Mouse (Mus musculus): ENCODE measurements around the gene Btc.
A peak's percentile ranks its signal among the peaks of the same experiment; 100 is the strongest.

Btc gene

DNA sequence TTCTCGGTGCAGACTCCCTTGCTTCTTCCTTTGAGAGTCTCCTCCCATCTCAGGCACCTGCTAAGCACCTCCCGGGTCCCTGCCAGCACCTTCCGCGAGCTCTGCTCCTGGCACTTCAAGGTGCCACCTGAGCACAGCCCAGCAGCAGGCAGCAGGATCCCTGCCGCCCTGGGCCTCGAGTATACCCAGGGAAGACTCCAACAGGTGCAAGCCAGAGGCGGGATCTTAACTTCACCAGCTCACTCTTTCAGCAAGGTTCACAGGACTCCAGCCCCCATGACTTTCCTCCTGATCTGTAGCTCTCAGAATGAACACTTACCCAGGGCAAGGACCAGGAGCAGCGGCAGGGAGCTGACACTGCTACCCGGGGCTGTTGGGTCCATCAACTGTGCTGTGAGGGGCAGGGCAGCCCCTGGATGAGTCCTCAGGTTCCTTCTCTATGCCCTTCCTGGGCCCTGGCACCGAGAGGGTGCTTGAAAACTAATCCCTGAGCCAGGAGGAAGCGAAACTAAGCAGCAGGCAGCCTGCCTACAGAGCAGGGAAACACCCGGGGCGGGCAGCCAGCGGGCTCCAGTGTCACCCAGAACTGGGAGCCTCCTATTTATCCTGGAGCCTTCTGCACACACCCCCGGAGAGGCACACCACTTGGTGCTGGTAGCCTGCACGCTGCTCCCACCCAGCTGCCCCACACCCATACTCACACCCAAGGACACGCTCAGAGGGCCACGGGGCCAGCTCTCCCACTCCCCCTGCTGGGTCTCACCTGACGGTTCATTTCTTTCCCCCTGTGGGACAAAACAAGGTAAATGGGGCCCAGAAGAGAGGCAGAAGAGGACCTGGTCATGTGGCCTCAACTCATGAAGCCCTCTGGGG lies at the start of gene Btc:
Btc (minus strand) TSS at position 656 of the 873 bp plus-strand sequence.
- peak; percentile 56 for DNase-seq (ENCODE audit: low spot score)

DNA sequence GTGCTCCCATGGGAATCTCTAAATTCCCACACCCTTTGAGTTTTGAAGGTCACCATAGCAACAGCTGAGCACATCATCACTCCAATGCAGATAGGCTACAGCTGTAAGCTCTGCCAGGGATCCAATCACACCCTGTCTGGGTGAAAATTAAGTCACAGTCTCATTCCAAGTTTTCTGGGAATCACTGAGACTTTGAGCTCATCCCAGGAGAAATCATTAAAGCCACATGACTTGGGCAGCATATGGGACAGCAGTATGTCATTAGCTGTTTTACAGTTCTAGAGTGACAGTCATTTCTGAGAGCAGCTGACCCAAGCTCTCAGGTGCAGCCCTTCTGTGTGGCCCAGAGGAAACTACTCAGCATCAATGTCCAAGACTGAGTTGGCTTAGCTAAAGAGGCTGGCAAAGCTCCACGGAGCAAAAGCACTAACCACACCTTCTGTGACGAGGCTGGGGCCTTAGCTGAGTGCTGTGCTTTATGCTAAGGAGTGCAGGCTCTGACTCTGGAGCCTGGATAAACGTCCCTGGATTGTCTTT lies 42.3 kb upstream of the Btc start:
- DNase-seq (ENCODE audit: low spot score): no peak

DNA sequence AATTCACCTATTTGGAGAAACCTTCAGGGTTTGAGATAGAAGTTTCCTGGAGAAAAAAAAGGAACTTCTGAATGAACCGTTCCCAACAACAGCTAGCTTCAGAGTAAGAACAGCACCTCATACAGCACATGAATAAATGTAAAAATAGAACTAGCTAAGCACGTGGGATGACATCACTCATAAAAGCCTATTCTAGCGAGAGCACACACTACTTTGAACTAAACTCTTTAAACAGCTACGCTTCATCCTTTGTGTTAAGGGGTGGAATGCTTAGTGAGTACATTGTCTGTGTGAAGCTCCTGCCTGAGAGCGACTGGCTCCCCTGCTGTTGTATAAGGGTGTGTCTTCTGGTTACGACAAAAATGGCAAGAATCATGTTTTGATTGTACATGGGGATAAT lies 33.8 kb upstream of the Btc start:
- DNase-seq (ENCODE audit: low spot score): no peak

DNA sequence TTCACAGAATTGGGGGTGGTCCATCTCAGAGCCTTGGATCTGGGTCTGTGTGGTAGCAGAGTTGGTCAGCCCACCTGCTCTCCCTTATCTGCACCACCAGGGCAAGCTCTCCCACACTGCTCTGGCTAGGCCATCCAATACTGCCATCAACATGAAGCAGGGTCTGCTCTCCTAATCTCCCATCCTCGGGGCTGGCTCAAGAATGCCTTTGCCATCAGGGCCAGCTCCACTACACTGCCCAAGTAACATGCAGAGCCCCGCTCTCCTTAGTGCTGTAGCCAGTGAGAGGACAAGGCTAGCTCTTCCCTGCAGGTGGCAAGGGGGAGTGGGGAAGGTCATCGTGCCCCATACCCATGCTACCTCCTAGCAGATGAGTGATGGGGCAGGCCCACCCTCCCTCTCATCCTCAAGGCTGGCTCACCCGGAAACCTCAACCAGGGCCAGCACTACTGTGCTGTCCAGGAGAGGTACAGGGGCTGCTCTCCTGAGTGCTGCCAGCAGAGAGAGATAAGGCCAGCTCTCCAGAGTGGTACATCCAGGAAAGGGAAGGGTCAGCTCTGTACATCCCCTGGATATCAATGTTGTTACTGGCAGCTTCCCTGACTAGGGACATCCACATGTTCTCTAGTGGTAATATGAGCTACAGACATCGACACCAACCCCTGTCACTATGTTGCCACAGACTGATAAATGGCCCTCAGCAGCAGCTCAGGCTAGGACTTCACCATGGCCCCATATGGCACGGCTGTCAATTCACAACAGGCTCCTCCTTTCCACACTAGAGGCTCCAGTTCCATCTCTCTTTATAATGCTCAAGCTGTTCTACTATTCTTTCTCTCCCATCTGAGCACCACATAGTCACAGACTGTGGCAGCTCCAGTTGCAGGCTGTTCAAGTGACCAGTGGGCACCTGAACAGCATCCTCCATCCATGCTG lies 32.2 kb upstream of the Btc start:
- DNase-seq (ENCODE audit: low spot score): no peak

DNA sequence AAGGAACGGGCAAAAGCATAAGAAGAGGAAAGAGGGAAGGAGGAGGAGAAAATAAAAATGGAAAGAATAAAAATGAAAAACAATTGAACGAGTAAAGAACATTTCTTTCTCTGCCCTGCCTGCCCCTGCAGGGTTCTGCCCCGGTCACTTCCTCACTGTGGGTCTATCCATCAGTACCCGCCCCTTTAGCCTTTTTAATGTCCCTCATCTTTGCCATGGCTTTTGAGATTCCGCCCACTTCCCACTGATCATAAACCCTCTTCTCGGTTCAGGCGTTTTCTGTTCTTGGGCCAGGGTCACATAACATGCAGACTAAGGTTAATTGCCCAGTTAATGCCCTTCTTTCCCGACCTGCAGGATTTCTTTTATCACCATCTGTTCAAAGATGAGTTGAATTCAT lies 25.8 kb upstream of the Btc start:
- no peak for DNase-seq (ENCODE audit: low spot score)

DNA sequence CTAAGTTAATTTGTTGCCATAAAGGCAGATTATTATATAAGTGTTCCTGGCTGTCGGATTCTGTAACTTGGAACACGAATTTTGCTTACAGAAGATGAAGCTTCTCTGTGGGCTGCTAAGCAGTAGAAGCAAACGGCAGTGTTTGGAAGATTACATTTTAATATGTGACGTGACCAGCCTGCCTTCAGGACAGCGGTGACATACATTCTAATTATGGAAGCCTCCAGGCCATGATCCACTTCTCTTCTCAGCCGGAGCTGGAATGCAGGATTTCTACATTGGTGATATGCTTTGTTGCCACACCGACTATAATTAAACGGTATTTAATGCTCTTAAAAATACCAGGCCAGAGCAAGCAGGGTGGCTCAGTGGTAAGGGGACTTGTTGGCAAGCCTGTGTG lies 11.0 kb upstream of the Btc start:
- DNase-seq (ENCODE audit: low spot score): no peak

DNA sequence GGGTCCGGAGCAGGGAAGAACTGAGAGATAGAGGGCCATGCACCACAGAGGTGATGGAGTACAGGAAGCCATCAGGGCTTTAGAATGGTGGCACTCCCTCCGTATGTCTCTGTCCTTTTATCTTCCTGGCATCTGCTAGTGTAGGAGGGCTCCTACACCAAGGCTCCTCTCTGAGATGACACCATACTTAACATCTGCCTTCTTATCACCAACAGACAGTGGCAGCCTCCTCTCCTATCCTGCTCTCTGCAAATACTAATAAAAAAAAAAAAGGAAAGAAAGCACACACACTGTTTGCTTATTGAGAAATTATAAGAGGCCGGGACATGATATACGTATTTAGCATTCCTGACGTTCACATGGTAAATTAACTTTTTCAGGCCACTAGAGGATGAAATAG lies 1.5 kb upstream of the Btc start:
- DNase-seq (ENCODE audit: low spot score): no peak

DNA sequence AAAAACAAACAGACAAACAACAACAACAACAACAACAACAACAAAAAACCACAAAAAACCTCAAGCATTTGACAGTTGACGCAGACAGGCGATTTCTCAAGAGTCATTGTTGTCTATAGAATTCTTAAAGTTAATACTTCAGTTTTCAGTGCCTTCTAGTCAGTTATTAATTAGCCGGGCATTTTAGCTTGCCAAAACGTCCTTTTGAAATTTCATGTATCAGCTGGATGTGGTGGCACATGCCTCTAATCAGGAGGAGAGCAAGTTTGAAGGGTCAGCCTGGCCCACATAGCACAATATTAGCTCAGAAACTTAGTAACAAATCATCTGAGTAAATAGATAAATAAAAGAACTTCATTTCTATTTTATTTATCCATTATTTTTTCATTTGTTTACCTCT lies 487 bp upstream of the Btc start:
- no peak for DNase-seq (ENCODE audit: low spot score)

DNA sequence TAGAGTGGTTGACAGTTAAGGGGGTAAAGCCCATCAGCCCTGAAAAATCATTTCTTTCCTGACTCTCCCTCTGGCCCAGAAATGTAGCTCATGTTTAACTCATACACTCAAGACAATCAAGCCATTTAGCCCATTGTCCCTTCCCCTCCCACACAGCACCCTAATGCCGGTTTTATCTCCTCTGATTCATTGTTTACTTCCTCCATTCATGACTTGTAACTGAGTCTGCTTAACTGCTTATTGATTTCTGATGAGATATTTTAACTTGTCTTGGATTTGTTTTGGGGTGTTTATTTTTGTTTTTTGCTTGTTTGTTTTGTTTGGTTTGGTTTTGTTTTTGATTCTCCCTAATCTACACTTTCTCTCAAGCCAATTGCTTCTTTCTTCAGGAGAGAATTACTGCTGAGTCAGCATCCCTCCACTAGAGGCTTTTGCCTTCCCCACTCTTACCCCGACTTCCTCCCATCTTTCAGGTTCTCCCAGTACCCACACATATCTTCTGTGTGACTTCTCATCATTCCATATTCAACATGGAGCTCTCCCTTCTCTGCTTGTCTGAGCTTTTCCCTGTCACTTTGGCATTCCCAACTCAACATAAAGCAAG lies 2.2 kb downstream of the Btc start:
- DNase-seq (ENCODE audit: low spot score): no peak

DNA sequence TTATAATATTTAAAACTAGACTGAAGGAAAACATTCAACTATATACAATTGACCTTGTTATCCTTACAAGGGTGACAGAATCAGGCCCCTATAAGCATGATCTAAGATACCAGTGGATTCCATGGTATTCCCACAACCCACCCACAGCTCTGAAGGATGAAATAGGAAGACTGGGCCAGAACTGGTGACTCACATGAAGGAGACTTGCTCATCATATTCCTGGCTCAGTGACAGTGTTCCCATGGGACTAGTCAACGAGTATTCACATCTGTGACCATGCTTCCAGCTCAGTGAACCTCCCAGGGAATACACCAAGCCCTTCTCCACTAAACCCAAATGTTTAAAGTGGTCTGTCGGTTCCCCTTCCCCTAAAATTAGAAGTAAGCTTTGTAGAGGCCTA lies 27.3 kb downstream of the Btc start:
- no peak for DNase-seq (ENCODE audit: low spot score)

DNA sequence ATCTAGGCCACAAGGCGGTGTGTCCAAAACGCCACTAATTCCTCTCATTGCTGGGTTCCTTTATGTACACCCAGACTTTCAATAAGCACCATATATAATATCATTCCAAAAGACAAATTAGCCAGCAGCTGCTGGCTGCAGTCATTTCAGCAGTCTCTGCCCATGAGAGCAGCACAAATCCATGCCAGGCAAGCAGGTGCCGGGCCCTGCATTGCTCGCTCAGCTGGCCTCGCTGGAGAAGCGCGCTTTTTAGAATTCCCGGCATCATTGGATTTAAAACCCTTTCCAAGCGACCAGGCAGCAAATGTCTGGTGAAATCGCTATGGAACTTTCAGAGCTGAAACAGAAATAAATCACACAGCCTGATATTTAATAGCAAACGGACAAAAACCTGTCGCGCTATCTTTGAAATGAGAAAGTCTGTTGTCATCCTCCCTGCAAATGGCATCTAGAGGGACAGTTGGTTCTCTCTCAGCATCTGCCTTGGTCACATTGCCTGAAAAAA lies 34.7 kb downstream of the Btc start:
- no peak for DNase-seq (ENCODE audit: low spot score)

DNA sequence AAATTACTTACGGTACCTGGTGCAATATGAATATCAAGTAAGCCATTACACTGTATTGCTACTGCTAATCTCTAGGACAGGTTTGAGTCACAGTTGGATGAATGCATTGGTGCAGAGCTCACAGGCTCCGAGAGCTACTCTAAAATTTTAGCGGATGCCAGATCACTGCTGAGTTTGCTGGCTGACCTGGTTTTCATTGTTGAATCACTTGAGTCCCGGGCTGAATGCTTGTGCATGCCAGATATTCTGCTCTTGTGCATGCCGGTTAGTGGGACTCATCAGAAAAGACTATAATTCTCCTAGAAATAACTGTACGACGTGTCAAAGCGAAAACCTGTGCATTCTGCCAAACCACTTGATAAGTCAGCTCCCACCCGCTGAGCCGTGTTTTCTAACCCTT lies 35.9 kb downstream of the Btc start:
- DNase-seq (ENCODE audit: low spot score): no peak

DNA sequence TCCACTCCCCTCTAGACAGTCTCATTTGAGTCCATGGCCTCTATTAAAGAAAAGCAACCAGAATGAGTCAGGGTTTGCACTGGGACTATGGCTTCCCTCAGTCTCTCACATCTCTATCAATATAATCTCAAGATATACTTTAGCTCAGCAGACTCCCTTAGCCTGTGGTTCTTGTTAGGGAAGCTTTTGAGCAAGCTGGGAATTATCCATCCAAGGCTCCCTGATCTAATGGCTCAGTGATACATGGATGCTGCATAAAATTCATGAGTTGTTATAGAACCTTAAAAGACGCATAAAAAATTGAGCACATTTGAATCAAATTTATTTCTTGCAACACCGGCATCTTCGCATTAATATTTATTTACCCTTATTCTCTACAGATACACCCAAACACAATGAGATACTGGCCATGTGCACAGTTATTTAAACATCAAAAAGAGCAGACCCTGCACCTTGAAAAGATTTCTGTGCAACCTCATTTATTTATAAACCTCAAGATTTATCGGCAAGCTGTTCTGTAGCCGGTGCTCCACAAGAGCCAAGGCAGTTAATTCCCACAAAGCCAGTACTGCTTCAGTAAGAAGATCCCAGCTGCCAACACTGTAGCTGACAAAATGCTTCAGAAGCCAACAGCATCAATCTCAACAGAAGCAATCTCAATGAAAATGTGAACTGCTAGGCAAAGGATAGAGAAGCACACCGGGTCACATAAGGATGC lies 39.4 kb downstream of the Btc start:
- DNase-seq (ENCODE audit: low spot score): no peak

DNA sequence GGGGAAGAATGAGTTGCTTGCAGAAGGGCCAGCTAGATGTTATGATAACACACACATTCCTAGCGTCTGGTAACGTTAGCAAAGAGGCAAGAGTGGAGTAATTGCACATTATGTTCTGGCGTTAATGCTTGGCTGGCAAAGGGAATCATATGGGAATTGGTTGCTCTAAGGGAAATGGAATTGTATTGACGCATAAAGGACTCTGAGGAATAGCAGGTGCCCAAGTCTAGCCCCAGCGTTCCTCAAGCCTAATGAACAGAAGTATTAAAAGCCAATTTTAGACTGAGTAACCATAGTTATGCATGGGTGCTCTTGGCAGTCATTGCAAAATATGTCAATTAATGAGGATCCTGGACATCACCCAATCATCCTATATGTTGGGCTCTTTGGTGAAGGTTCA lies 50.1 kb downstream of the Btc start:
- no peak for DNase-seq (ENCODE audit: low spot score)

DNA sequence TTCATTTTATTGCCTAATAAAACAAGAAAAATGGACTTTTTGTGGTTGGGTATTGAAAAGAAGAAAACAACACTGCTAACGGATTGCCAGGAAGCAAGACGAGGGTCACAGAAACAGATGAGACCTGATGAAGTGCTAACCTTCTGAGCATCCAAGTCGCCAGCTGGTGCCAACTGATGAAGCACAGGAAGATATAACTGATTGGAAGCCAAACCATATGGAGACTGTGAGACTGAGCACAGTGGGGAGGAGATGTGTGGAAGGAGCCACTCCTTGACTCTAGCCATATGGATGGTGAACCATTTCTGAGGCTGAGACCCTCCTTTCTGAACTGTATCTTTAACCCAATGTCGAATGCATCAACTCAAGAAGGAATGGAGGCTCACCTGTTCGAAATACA lies 57.1 kb downstream of the Btc start:
- no peak for DNase-seq (ENCODE audit: low spot score)

DNA sequence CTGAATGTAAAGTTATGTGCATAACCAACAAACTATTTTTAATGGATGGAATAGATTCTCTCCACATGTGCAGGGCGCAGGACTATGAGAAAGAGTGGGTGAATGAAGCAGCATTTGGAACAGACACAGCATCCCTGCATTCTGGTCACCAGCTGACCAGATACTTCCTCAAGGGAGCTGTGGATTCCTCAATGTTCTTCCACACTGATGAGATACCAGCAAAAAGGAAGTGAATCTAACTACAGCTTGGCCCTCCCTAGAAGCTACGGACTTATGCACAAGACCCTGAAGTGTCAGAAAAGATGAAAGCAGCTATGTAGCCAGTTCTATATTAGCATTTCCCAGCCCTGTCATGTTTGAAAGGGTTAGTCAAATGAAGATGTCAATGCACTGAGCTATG lies 57.7 kb downstream of the Btc start:
- DNase-seq (ENCODE audit: low spot score): no peak

DNA sequence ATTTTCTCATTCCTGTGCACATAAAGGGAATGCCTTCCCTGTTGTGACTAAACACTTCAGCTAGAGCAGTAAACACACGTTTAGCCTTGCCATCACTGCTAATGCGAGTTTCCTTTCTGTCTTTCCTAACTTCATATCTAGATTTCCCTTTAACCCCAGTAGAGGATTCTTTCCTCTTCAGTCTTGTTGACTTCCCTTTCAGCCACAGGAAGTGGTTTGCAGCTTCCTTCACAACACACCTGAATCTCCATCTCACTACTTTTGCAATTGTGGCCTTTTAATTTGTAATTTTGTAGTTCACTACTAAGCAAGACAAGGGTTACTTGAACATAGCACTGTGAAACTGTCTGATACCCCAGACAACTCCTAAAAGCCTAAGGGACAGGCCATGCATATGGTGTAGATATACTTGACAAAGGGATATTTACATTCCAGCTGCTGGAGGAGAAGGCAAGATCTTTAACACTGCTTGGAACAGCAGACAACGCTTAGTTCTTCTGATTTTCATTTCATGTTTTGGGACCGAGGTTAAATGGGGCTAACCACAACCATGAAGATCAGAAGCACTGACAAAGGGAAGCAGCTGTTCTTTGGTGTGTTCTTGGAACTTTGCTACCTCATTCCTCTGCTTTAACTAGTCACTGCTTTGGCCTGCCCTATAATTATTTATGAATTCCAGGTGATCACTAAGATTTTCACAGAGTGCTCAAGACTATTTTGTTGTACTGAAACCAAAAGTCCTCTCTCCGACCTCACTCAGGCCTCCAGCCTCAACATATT lies 60.6 kb downstream of the Btc start:
- DNase-seq (ENCODE audit: low spot score): no peak

DNA sequence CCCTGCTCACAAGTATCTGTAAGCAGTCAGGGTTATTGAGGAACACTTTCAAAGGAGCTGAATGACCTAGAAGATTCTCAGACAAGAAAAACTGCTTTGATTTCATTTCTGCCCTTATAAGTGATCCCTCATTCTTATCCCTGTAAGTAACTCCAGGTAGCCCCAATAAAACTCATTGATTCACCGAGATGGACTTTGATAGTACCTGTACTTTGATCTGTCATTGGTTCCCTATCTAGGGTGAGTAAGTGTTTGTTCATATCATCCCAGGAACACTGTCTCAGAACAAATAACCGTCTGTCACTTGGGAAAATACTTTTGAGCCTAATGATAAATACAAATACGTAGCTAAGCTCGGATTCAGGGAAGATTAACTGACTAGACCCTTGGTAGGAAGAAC lies 68.6 kb downstream of the Btc start:
- DNase-seq (ENCODE audit: low spot score): no peak

DNA sequence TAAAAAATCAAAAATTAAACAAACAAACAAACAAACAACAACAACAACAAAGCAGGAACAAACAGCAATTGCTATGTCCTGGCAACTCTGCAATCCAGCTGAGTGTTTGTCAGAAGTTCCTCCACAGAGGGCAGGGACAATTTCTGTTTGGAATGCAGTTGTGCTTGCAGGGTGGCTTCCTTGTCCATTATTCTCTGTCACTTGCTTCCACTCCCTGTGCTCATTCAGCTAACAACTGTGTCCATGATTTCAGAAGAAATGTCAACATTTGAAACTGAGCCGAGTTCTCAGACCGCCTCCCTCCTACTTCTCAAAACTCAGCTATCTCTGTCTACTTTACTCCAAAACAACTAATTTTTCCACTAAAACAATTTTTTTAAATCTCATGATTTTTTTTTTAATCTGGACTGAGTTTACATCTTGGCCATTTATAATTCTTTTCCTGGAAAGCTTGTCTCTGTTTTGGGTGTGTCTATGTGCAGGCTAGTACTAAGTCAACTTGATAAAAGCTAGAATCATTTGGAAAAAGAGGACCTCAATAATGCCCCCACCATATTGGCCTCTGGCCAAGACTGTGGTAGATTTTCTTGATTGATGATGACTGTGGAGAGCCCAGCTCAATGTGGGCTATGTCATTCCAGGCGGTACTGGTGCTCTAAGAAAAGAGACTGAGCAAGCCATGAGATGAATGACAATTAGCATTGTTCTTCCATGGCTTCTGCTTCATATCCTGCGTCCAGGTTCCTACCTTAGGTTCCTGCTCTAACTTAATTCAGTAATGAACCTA lies 70.5 kb downstream of the Btc start:
- DNase-seq (ENCODE audit: low spot score): no peak

DNA sequence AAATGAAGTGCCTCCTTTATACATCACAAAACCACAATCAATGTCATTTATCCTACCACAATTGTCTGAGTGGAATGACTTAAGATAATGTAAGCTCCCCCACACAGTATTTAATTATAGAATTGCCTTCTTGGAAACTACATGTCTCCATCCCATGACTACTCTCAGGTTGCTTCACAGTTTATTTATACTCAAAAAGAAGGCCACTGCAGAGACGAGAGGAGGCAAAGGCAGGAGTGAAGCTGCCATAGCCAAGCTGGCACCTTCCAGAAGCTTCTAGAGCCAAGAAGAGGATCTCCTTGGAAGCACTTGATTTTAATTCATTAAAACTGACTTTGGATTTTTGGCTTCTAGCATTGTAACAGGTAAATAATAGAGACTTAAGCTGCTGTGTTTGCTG lies 81.0 kb downstream of the Btc start:
- no peak for DNase-seq (ENCODE audit: low spot score)
